Mouse (Mus musculus) bone marrow macrophage, adult 2 months (primary cell): ENCODE results near the gene Tasp1.

Experiments
- CTCF ChIP-seq: IDR thresholded peaks from 2 replicates; pipeline ENCODE4 v1.5.1; 2012; ENCODE audit warnings: low read depth, mild to moderate bottlenecking, low read length, moderate library complexity
- POLR2A ChIP-seq: IDR thresholded peaks from 2 replicates; pipeline ENCODE4 v1.6.1; 2012; ENCODE audit warnings: mild to moderate bottlenecking, low read depth, low read length, borderline replicate concordance

- TF ChIP-seq CTCF (no peak), POLR2A (no peak)
These were observed 29.4 kb upstream of the Tasp1 start for GRCm38 (mm10) chr2:140096034-140096433.
